Mouse (Mus musculus) c-Kit-negative CD71-positive TER-119-positive erythroid progenitor cells, embryonic 14.5 days (primary cell): ENCODE data around the gene Aldh3b3.
"Not testable (repeated sequence)": the region's sequence is repeated elsewhere in the genome, so short reads cannot be mapped to it uniquely, and the experiment has no call there.

ENCODE experiments used
- DNase-seq: peaks from one replicate; pipeline ENCODE4 v3.0.0-alpha.2; 2013; ENCODE audit warnings: low read depth, low spot score

Aldh3b3 gene

GRCm38 (mm10) chr19:3972229-3972628 is 13.8 kb downstream of the Aldh3b3 start, which contains the start of gene Aldh3b2:
TSS of gene Aldh3b2 (plus strand) at chr19:3972328.
- peak; percentile 40 for DNase-seq

GRCm38 (mm10) chr19:3974608-3975007 is 16.2 kb downstream of the Aldh3b3 start:
- DNase-seq = not testable (repeated sequence)

GRCm38 (mm10) chr19:3975866-3976265 is 17.4 kb downstream of the Aldh3b3 start:
- DNase-seq = no peak

GRCm38 (mm10) chr19:3980309-3980708 is 21.9 kb downstream of the Aldh3b3 start:
- peak; percentile 61 for DNase-seq

GRCm38 (mm10) chr19:3980917-3981316 is 22.5 kb downstream of the Aldh3b3 start:
- no peak for DNase-seq

GRCm38 (mm10) chr19:3983527-3984200 is 25.2 kb downstream of the Aldh3b3 start:
- DNase-seq = no peak

GRCm38 (mm10) chr19:3985261-3985681 is 26.8 kb downstream of the Aldh3b3 start:
- DNase-seq = no peak

GRCm38 (mm10) chr19:3986334-3986733 is 27.9 kb downstream of the Aldh3b3 start, which contains the start of gene Acy3:
TSS of gene Acy3 (plus strand) at chr19:3986570.
- no peak for DNase-seq

- DNase-seq = no peak
Measured at GRCm38 (mm10) chr19:3988066-3988465, 29.6 kb downstream of the Aldh3b3 start.

- DNase-seq = no peak
Measured at GRCm38 (mm10) chr19:3988750-3989149, 30.3 kb downstream of the Aldh3b3 start.

- DNase-seq = no peak
Measured at GRCm38 (mm10) chr19:3990804-3991203, 32.4 kb downstream of the Aldh3b3 start.

- DNase-seq = no peak
Measured at GRCm38 (mm10) chr19:3991562-3991961, 33.1 kb downstream of the Aldh3b3 start.

GRCm38 (mm10) chr19:3991966-3992365 is 33.5 kb downstream of the Aldh3b3 start:
- no peak for DNase-seq

GRCm38 (mm10) chr19:3992416-3992815 is 34.0 kb downstream of the Aldh3b3 start, which contains the start of gene Tbx10:
TSS of gene Tbx10 (plus strand) at chr19:3992752.
- no peak for DNase-seq

- no peak for DNase-seq
Measured at GRCm38 (mm10) chr19:3994932-3995331, 36.5 kb downstream of the Aldh3b3 start.

GRCm38 (mm10) chr19:3995505-3995904 is 37.1 kb downstream of the Aldh3b3 start:
- DNase-seq = no peak

- no peak for DNase-seq
Measured at GRCm38 (mm10) chr19:3996106-3996505, 37.7 kb downstream of the Aldh3b3 start.

GRCm38 (mm10) chr19:3996747-3997146 is 38.3 kb downstream of the Aldh3b3 start:
- no peak for DNase-seq

GRCm38 (mm10) chr19:3997231-3997630 is 38.8 kb downstream of the Aldh3b3 start:
- no peak for DNase-seq

- no peak for DNase-seq
Measured at GRCm38 (mm10) chr19:3998335-3998734, 39.9 kb downstream of the Aldh3b3 start.

GRCm38 (mm10) chr19:3999121-3999730 is 40.8 kb downstream of the Aldh3b3 start:
- DNase-seq = no peak

GRCm38 (mm10) chr19:4000119-4000900 is 41.9 kb downstream of the Aldh3b3 start, which contains the start of the genes Nudt8 and Gm49405:
TSS of gene Nudt8 (plus strand) at chr19:4000580.
TSS of gene Gm49405 (plus strand) at chr19:4000626.
- DNase-seq = peak; percentile 97
